Mouse (Mus musculus) hindbrain, embryonic 15.5 days (tissue): Measurements from ENCODE around the gene Elp5. TPM values are rescaled to one million over a fixed set of nuclear protein-coding genes. Genes with fewer than 3 reads are reported as not detected.
A peak's percentile ranks its signal among the peaks of the same experiment; 100 is the strongest.

ENCODE experiments used
- ATAC-seq: fragments of 200-750 bp; cut with Nextera tagmentation; 2 replicates; pipeline ENCODE4 v1.8.0; 2017; ENCODE audit warnings: low read depth, moderate number of reproducible peaks, moderate TSS enrichment; ENCODE audit not compliant: low FRiP score
- H3K27ac ChIP-seq: fragments of 300-500 bp; sonication (generic); replicated peaks from 2 replicates; pipeline ENCODE4 v1.5.1; 2015; ENCODE audit warnings: mild to moderate bottlenecking, inconsistent platforms
- H3K27me3 ChIP-seq: fragments of 300-500 bp; sonication (generic); 2 replicates; pipeline ENCODE4 v1.6.1; 2015; ENCODE audit warnings: control low read depth, inconsistent platforms
- H3K36me3 ChIP-seq: fragments of 300-500 bp; sonication (generic); 2 replicates; pipeline ENCODE4 v1.6.1; 2015; ENCODE audit warnings: control low read depth, inconsistent platforms
- H3K4me1 ChIP-seq: fragments of 300-500 bp; sonication (generic); replicated peaks from 2 replicates; pipeline ENCODE4 v1.6.1; 2015; ENCODE audit warnings: control low read depth, inconsistent platforms
- H3K4me2 ChIP-seq: fragments of 300-500 bp; sonication (generic); 2 replicates; pipeline ENCODE4 v1.6.1; 2015; ENCODE audit warnings: moderate library complexity, mild to moderate bottlenecking, inconsistent platforms
- H3K4me3 ChIP-seq: fragments of 300-500 bp; sonication (generic); 2 replicates; pipeline ENCODE4 v1.5.1; 2015; ENCODE audit warnings: mild to moderate bottlenecking, inconsistent platforms
- H3K9ac ChIP-seq: fragments of 300-500 bp; sonication (generic); 2 replicates; pipeline ENCODE4 v1.6.1; 2015; ENCODE audit warnings: inconsistent platforms
- H3K9me3 ChIP-seq: fragments of 300-500 bp; sonication (generic); 2 replicates; pipeline ENCODE4 v1.6.1; 2016; ENCODE audit warnings: control low read depth, inconsistent platforms
- WGBS: fragments of 180-500 bp; shearing (Covaris S2); methylation state at CpG from one replicate; pipeline ENCODE4 v1.1.7; 2015; 5-methylcytosine and 5-hydroxymethylcytosine counted together
- polyA plus RNA-seq: library from polyadenylated mRNA; unstranded; fragments of >200 nt; fragmentation: Nextera tagmentation; extraction: Ambion mirVana; gene quantifications from 2 replicates; pipeline ENCODE4 v1.2.1, GENCODE M21; 2015

Elp5 gene
- polyA plus RNA-seq = 163 and 174 TPM in 2 replicates

DNA sequence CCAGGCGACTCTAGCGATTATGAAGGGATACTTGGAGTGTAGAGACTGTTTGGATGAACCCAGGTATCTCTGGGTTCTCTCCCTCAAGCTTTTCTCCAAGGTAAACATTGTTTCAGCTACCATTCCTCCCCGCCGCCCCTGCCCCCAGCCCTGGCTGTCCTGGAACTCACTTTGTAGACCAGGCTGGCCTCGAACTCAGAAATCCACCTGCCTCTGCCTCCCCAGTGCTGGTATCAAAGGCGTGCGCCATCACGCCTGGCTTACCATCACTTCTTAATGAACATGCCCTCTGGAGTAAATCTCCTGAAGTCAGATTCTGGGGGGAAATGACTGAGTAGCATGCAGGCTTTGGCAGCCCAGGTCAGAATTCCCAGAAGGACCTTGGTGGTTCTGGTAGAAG, at the start of gene Elp5:
TSS of gene Elp5 (minus strand) at position 293 of the 400 bp plus-strand sequence.
- peak within 1 kb of the TSS; percentile 100 for H3K27ac ChIP-seq
- peak within 1 kb of the TSS; percentile 100 for H3K9ac ChIP-seq
- H3K4me2 ChIP-seq = peak within 1 kb of the TSS; percentile 95
- no peak for ATAC-seq
- no peaks in the 10 kb centered on the region for H3K9me3 ChIP-seq
- H3K36me3 ChIP-seq = peaks cover 27% of the 10 kb centered on the region
- peaks cover 40% of the 10 kb centered on the region for H3K4me1 ChIP-seq
- peak within 1 kb of the TSS; percentile 100 for H3K4me3 ChIP-seq
- H3K27me3 ChIP-seq = no peaks in the 10 kb centered on the region
- WGBS = 65% methylated on average over 8 of the region's 8 CpGs

DNA sequence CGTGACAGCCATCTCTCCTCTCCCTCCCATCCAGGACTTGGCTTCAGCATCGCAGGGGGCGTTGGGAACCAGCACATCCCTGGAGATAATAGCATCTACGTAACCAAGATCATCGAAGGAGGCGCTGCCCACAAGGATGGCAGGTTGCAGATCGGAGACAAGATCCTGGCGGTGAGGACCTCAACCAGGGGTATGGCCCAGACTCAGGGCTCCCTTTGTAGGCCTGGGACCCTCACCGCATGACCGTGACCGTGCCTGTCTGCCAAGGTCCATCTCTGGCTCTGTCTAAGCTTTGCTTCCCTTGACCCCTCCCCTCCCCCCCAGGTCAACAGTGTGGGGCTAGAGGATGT, 49.0 kb upstream of the Elp5 start:
- Histone ChIP-seq H3K4me1 (peaks cover 45% of the 10 kb centered on the region), H3K4me3 (no peak overlapping the region), H3K27ac (0 out of 2 replicates have a peak overlapping the region, but pooled peaks have one; percentile 25), H3K36me3 (peaks cover 33% of the 10 kb centered on the region), H3K27me3 (no peaks in the 10 kb centered on the region), H3K4me2 (no peak overlapping the region), H3K9ac (no peak overlapping the region), H3K9me3 (no peaks in the 10 kb centered on the region)
- ATAC-seq = no peak
- WGBS = 95% methylated on average over 11 of the region's 11 CpGs

DNA sequence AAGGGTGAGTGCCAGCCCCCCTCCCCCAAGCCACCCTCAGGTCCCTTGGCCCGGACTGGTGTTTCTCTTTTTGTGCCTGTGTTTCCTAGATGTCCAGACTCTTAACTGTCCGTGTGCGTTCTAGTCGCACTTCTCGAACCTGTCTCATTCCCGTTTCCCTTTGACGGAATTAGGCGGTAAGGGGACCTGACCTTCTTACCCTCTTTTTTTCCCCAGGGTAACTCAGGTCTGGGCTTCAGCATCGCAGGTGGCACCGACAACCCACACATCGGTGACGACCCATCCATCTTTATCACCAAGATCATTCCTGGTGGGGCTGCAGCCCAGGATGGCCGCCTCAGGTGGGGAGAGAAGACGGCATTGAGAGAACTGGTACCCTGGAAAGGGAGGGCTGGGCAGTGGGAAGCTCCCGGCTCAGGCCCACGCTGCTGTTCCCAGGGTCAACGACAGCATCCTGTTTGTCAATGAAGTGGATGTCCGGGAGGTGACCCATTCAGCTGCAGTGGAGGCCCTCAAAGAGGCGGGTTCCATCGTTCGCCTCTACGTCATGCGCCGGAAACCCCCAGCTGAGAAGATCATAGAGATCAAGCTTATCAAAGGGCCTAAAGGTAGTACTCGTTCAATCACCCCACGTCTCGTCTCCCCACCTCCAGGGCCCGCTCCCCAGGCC, 48.5 kb upstream of the Elp5 start:
- Histone ChIP-seq H3K4me2 (peak overlapping the region; percentile 66), H3K4me1 (peaks cover 50% of the 10 kb centered on the region), H3K9me3 (no peaks in the 10 kb centered on the region), H3K4me3 (no peak overlapping the region), H3K27ac (peak overlapping the region; percentile 96), H3K36me3 (peaks cover 33% of the 10 kb centered on the region), H3K27me3 (no peaks in the 10 kb centered on the region), H3K9ac (peak overlapping the region; percentile 50; the same call in 1 of the 2 replicates)
- ATAC-seq = no peak
- 84% methylated on average over 28 of the region's 28 CpGs for WGBS

DNA sequence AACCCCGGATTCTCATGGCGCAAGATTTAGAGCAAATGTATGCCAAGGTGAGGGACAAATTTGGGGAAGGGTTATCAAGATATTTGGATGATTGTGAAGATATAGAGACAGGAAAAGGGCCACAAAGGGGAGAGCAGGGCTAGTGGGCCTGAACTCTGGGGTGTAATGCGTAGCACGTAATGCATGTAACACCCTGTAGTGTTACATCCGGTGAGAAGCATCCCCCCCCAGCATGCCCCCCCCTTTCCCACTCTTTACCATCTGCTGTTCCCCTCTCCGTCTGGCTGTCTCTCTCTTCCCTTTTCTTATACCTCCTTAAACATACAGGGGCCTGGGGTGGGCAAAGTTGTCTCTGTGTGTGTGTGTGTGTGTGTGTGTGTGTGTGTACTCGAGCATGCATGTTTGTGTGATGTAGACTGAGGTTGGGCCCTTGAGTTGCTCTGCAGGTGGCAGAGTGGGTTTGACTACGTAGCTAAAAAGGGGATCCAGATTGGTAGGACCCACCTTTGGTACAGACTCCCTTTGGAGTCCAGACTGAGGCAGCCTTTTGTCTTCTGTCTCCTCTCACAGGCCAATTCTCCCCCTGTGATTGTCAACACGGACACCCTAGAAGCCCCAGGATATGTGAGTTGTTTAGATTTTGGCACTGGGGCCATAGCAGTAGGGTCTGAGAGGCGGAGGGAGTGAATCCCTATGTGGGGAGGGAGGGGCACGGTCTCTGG, 47.7 kb upstream of the Elp5 start:
- Histone ChIP-seq H3K4me2 (peak overlapping the region; percentile 66), H3K27me3 (no peaks in the 10 kb centered on the region), H3K9me3 (no peaks in the 10 kb centered on the region), H3K36me3 (peaks cover 33% of the 10 kb centered on the region), H3K4me3 (peak overlapping the region; percentile 37), H3K27ac (peak overlapping the region; percentile 96), H3K9ac (peak overlapping the region; percentile 50), H3K4me1 (peaks cover 58% of the 10 kb centered on the region)
- 18% methylated on average over 11 of the region's 11 CpGs for WGBS
- ATAC-seq = peak; percentile 27

DNA sequence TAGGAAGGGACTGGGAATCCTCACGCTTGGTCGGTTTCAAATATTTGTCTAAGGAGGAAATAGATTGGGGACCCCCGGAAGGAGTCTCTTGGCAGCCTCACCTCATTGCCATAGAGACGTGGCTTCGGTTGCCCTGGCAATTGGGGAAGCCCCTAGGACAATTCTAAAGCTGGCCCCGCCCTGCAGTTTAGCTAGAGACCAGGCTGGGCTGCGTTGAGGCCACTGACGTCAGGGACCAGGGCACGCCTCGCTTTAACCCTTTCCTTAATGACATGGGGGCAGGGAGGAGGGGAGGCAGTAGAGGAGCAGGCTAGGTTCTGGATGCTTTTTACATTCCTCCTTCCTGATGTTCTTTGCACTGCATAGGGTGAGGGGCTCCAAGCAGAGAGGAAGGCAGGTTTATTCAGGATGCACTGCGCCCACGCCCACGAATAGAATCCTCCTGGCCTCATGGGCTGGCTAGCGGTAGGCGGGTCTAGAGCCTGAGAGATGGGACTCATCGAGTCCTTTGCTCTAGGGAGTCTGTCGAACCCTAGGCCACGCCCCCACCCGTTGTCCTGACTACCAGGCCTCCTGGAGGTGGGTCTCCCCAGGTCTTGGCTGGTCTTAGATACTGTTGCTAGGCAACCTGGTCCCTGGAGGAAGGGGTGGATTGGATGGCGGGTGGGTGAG, 46.9 kb upstream of the Elp5 start:
- WGBS = under 1% methylated on average over 20 of the region's 20 CpGs
- ATAC-seq = peak; percentile 93

DNA sequence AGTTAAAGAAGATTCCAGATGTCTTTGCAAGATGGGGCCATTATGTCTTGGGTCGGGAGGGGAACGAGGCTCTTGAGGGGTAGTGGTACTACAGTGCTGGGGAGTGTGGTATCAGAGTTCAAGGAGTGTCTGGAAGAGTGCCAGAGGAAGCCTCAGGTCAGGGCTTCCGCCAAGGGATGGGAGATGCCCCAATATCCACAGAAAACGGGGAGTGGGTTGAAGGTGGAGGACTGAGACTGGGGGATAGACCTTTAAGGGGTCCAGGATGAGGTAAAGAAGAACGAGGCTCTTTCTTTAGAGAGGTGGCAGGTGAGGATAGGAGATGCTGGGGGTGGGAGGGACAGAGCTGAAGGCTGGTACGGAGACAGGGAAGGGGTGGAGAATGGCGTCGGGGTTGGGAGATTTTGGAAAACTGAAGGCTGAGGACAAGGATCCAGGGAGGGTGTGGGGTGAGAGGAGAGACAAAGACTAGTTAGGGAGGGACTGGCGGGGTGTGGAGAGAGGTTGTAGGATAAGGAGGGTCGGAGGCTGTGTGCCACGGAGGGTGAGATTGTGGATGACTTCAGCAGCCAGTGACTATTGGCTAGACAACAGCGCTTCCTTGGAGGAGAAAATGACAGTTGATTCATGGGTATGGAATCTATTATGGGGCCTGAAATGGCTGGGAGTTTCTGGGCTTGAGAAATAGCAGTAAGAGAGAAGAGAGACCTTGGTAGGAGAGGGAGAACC, 46.2 kb upstream of the Elp5 start:
- ATAC-seq = peak; percentile 7; the same call in 1 of the 2 replicates
- H3K4me3 ChIP-seq = peak overlapping the region; percentile 37
- H3K4me2 ChIP-seq = peak overlapping the region; percentile 66
- no peaks in the 10 kb centered on the region for H3K27me3 ChIP-seq
- peak overlapping the region; percentile 96 for H3K27ac ChIP-seq
- peak overlapping the region; percentile 30 for H3K9ac ChIP-seq
- peaks cover 26% of the 10 kb centered on the region for H3K36me3 ChIP-seq
- WGBS = 17% methylated on average over 12 of the region's 12 CpGs
- no peaks in the 10 kb centered on the region for H3K9me3 ChIP-seq
- H3K4me1 ChIP-seq = peaks cover 73% of the 10 kb centered on the region

More for the DNA sequence above, 46.9 kb upstream of the Elp5 start:
- Histone ChIP-seq H3K4me2 (peak overlapping the region; percentile 66), H3K36me3 (peaks cover 30% of the 10 kb centered on the region), H3K4me3 (peak overlapping the region; percentile 37), H3K27me3 (no peaks in the 10 kb centered on the region), H3K9ac (peak overlapping the region; percentile 50), H3K9me3 (no peaks in the 10 kb centered on the region), H3K4me1 (peaks cover 66% of the 10 kb centered on the region), H3K27ac (peak overlapping the region; percentile 96)

DNA sequence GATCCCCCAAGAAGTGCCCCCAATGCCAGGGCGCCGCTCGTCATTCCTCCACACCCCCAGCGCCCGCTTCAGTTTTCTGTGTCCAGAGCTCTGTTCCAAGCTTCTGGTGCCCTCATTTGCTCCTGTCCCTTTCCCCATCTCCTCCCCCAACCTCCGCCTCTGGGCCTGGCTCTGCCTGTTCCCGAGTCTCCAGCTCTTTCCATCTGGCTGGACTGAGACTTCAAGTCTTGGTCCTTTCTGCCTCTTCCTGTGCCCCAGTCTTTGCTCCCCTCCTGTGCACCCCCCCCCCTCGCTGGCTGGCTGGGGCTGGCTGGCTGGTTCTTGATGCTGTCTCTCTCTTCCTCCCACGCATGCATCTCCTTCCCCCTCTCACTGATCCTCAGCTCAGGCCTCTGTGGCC, 45.1 kb upstream of the Elp5 start:
- peak overlapping the region; percentile 66 for H3K4me2 ChIP-seq
- peak overlapping the region; percentile 13; the same call in 1 of the 2 replicates for H3K9ac ChIP-seq
- H3K27ac ChIP-seq = peak overlapping the region; percentile 96
- peak overlapping the region; percentile 29 for H3K4me3 ChIP-seq
- H3K9me3 ChIP-seq = no peaks in the 10 kb centered on the region
- ATAC-seq = no peak
- peaks cover 84% of the 10 kb centered on the region for H3K4me1 ChIP-seq
- H3K27me3 ChIP-seq = no peaks in the 10 kb centered on the region
- 33% methylated on average over 9 of the region's 9 CpGs for WGBS
- H3K36me3 ChIP-seq = peaks cover 15% of the 10 kb centered on the region

DNA sequence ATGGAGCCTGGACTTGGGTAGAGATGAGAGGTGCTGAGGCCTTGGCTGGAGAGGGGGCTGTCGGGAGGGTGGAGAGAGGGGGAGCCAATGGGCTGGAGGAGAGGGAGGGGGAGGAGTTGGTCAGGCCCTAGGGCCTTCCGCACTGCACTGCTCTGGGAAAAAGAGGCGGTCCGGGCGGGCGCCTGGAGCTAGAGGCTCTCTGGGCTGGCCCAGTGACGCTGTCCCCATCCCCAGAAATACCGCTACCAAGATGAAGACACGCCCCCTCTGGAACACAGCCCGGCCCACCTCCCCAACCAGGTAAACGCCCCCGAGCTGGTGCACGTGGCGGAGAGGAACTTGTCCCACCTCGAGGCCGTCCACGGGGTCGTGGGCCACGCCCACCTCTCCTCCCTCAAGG, 44.4 kb upstream of the Elp5 start:
- peak overlapping the region; percentile 96 for H3K27ac ChIP-seq
- peak overlapping the region; percentile 29 for H3K4me3 ChIP-seq
- no peaks in the 10 kb centered on the region for H3K27me3 ChIP-seq
- peak overlapping the region; percentile 13; the same call in 1 of the 2 replicates for H3K9ac ChIP-seq
- H3K9me3 ChIP-seq = no peaks in the 10 kb centered on the region
- WGBS = 6% methylated on average over 19 of the region's 19 CpGs
- peaks cover 91% of the 10 kb centered on the region for H3K4me1 ChIP-seq
- ATAC-seq = no peak
- H3K4me2 ChIP-seq = peak overlapping the region; percentile 66
- H3K36me3 ChIP-seq = peaks cover 8% of the 10 kb centered on the region

DNA sequence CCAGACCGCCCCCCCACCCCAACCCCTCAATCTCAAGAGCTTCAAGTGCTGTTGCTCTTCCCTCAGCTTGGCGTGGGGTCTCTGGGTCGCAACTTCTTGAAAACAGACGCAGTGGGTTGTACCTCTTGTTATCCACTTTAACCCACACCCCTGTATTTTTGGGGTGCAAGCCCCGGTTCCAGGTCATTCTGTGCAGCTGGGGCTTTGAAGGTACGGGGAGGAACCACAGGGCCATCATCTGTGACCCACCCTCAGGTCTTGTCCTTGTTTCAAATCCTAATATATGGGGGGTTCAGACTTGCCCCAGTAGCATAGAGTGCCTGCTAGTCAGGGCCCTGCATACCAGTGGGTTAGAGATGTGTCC, 41.8 kb upstream of the Elp5 start:
- peak overlapping the region; percentile 59 for H3K4me2 ChIP-seq
- no peak for ATAC-seq
- H3K9me3 ChIP-seq = no peaks in the 10 kb centered on the region
- H3K4me1 ChIP-seq = peaks cover 95% of the 10 kb centered on the region
- peak overlapping the region; percentile 47 for H3K9ac ChIP-seq
- 9% methylated on average over 6 of the region's 6 CpGs for WGBS
- no peaks in the 10 kb centered on the region for H3K27me3 ChIP-seq
- H3K36me3 ChIP-seq = no peaks in the 10 kb centered on the region
- peak overlapping the region; percentile 41 for H3K4me3 ChIP-seq
- peak overlapping the region; percentile 64 for H3K27ac ChIP-seq

DNA sequence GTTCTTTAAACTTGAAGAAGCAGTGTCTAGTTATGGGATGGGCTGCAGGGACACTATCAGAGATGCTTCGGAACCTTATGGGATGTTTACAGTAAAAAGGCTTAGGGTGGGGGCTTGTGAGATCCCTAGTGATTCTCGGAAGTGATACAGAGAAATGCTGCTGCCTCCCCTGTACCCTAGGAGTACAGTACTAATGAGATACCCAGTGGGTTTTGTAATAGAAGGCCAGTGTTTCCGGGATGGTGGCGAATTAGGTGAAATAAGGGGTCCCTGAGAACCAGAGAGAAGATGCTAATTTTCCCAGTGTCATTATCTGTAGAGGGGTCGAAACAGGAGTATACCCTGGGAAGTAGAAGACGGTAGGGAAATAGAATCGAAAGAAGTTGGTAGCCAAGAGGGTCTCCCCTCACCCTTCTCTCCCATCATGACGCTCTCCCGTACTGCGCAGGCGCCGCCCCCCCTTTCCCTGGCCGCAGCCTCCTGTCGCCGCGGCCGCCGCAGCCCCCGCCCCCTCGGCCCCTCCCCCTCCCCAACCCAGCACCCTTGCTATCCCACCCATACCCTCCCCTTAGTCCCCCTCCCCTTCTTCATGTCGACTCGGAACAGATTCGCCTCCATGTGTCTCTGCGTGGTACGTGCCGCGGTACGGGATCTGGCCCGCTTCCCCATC, 41.3 kb upstream of the Elp5 start:
- peak overlapping the region; percentile 41 for H3K4me3 ChIP-seq

More for the DNA sequence above, 41.3 kb upstream of the Elp5 start:
- H3K9me3 ChIP-seq = no peaks in the 10 kb centered on the region
- 4% methylated on average over 23 of the region's 29 CpGs for WGBS
- H3K27ac ChIP-seq = peak overlapping the region; percentile 64
- H3K9ac ChIP-seq = peak overlapping the region; percentile 47
- H3K36me3 ChIP-seq = no peaks in the 10 kb centered on the region
- peaks cover 94% of the 10 kb centered on the region for H3K4me1 ChIP-seq
- ATAC-seq = no peak
- no peaks in the 10 kb centered on the region for H3K27me3 ChIP-seq
- peak overlapping the region; percentile 59 for H3K4me2 ChIP-seq
